Mouse (Mus musculus) G1E (cell line): ENCODE results near the gene Mtrr.

Experiments
- CTCF ChIP-seq: IDR thresholded peaks from 2 replicates; pipeline ENCODE4 v1.5.1; 2012; ENCODE audit warnings: low read depth, low read length, inconsistent platforms, mixed read lengths
- POLR2AphosphoS5 ChIP-seq: IDR thresholded peaks from 2 replicates; pipeline ENCODE4 v1.6.1; 2012; ENCODE audit warnings: low read depth, low read length, inconsistent platforms; ENCODE audit not compliant: insufficient replicate concordance
- TAL1 ChIP-seq: conservative IDR thresholded peaks from 2 replicates; pipeline ENCODE4 v1.6.1; 2012; ENCODE audit warnings: low read depth, low read length, inconsistent platforms, mixed read lengths

- TF ChIP-seq CTCF (no peak), TAL1 (no peak), POLR2AphosphoS5 (no peak)
Measured at GRCm38 (mm10) chr13:68568548-68568947, 13.4 kb downstream of the Mtrr start.
